26 mouse cellular contexts compared by ENCODE assay signal in the genomic region with DNA sequence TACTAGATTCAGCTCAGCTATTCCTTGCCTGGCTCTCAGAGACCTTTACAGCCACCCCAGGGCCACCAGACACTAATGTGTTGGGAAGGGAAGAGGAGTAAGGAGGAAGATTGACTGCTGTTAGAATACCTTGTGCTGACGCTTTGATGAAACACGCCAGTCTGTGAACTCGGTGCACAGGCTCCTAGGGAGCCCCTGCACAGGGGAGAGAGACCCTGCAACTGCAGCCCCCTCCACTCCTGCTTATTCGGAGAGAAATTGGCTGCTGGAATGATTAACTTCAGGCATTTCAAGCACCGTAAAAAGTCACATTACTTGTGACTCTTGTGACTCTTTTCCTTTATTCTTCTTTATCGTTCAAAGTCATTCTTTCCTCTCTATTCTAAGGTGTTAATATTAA.
DNase-seq lines count a peak whose midpoint lies in the region; ATAC-seq and TF ChIP-seq lines count a peak whose summit lies in the region.
"Had no signal": no experiment of that assay in that cellular context is flagged by ENCODE, and none has a peak within 500 bp of the region (broad histone marks: within the 10 kb centered on the region; RNA-seq: fewer than 3 reads in every experiment).

No protein-coding gene starts in this region.

- H3K4me3 ChIP-seq in forebrain, embryonic 10.5 days: no peak overlapping the region
- no peak overlapping the region for H3K4me3 ChIP-seq in forebrain, embryonic 14.5 days (ENCODE audit: low read depth, low read length)
- H3K4me3 ChIP-seq in kidney, adult 2 months (ENCODE audit: insufficient read depth, low read depth, low read length): no peak overlapping the region
- H3K4me3 ChIP-seq in midbrain, embryonic 10.5 days: no peak overlapping the region
- H3K4me3 ChIP-seq in midbrain, embryonic 14.5 days (replicated peaks; ENCODE audit: low read depth, low read length): no peak overlapping the region
- H3K4me3 ChIP-seq in liver, embryonic 11.5 days (ENCODE audit: low read depth, low read length): no peak overlapping the region
- H3K4me3 ChIP-seq: embryonic facial prominence, embryonic 10.5 days; forebrain, embryonic 12.5 days; hindbrain, embryonic 15.5 days; layer of hippocampus, adult 2 months; liver, embryonic 13.5 days; lung, embryonic 15.5 days; midbrain, embryonic 12.5 days had no signal

- peak overlapping the region; percentile 20; the same call in 1 of the 2 replicates for H3K27ac ChIP-seq in forebrain, embryonic 10.5 days
- H3K27ac ChIP-seq in forebrain, embryonic 14.5 days (ENCODE audit: low read depth, low read length): no peak overlapping the region
- H3K27ac ChIP-seq in kidney, adult 2 months (ENCODE audit: insufficient read depth, low read depth, low read length): peak overlapping the region; percentile 69
- 0 out of 2 replicates have a peak overlapping the region, but pooled peaks have one; percentile 46 for H3K27ac ChIP-seq in midbrain, embryonic 10.5 days (replicated peaks)
- H3K27ac ChIP-seq in midbrain, embryonic 14.5 days (replicated peaks; ENCODE audit: low read depth, low read length): no peak overlapping the region
- no peak overlapping the region for H3K27ac ChIP-seq in liver, embryonic 11.5 days (ENCODE audit: low read depth, low read length)
- H3K27ac ChIP-seq: embryonic facial prominence, embryonic 10.5 days; forebrain, embryonic 12.5 days; hindbrain, embryonic 15.5 days; layer of hippocampus, adult 2 months; liver, embryonic 13.5 days; lung, embryonic 15.5 days; macrophage; midbrain, embryonic 12.5 days had no signal

- no peaks in the 10 kb centered on the region for H3K36me3 ChIP-seq in forebrain, embryonic 10.5 days (replicated peaks)
- no peaks in the 10 kb centered on the region for H3K36me3 ChIP-seq in forebrain, embryonic 14.5 days (ENCODE audit: control insufficient read depth, insufficient read depth, low read length)
- no peaks in the 10 kb centered on the region for H3K36me3 ChIP-seq in kidney, adult 2 months (ENCODE audit: control insufficient read depth, insufficient read depth, low read length)
- H3K36me3 ChIP-seq in midbrain, embryonic 10.5 days: no peaks in the 10 kb centered on the region
- H3K36me3 ChIP-seq in midbrain, embryonic 14.5 days (ENCODE audit: control insufficient read depth, insufficient read depth, low read length): no peaks in the 10 kb centered on the region
- H3K36me3 ChIP-seq in liver, embryonic 11.5 days (ENCODE audit: control insufficient read depth, insufficient read depth, low read length): no peaks in the 10 kb centered on the region
- H3K36me3 ChIP-seq: embryonic facial prominence, embryonic 10.5 days; forebrain, embryonic 12.5 days; hindbrain, embryonic 15.5 days; liver, embryonic 13.5 days; lung, embryonic 15.5 days; midbrain, embryonic 12.5 days had no signal

- peaks cover 49% of the 10 kb centered on the region for H3K4me1 ChIP-seq in forebrain, embryonic 10.5 days
- peaks cover 18% of the 10 kb centered on the region; the same call in 1 of the 2 replicates for H3K4me1 ChIP-seq in forebrain, embryonic 14.5 days (ENCODE audit: control insufficient read depth, insufficient read depth, low read length)
- H3K4me1 ChIP-seq in kidney, adult 2 months (ENCODE audit: control insufficient read depth, insufficient read depth, low read length): peaks cover 9% of the 10 kb centered on the region
- peaks cover 43% of the 10 kb centered on the region for H3K4me1 ChIP-seq in midbrain, embryonic 10.5 days
- H3K4me1 ChIP-seq in midbrain, embryonic 14.5 days (ENCODE audit: control insufficient read depth, insufficient read depth, low read length): peaks cover 27% of the 10 kb centered on the region
- H3K4me1 ChIP-seq in liver, embryonic 11.5 days (replicated peaks; ENCODE audit: control insufficient read depth, insufficient read depth, low read length): no peaks in the 10 kb centered on the region
- H3K4me1 ChIP-seq: liver, embryonic 13.5 days had no signal

- no peaks in the 10 kb centered on the region for H3K27me3 ChIP-seq in forebrain, embryonic 10.5 days (ENCODE audit: poor library complexity, severe bottlenecking)
- H3K27me3 ChIP-seq in forebrain, embryonic 14.5 days (replicated peaks; ENCODE audit: control insufficient read depth, insufficient read depth, low read length): no peaks in the 10 kb centered on the region
- H3K27me3 ChIP-seq in kidney, adult 2 months (replicated peaks; ENCODE audit: control insufficient read depth, insufficient read depth, low read length): no peaks in the 10 kb centered on the region
- H3K27me3 ChIP-seq in midbrain, embryonic 10.5 days (ENCODE audit: low read depth, poor library complexity, severe bottlenecking): no peaks in the 10 kb centered on the region
- no peaks in the 10 kb centered on the region for H3K27me3 ChIP-seq in midbrain, embryonic 14.5 days (ENCODE audit: control insufficient read depth, insufficient read depth, low read length)
- H3K27me3 ChIP-seq in liver, embryonic 11.5 days (replicated peaks; ENCODE audit: control insufficient read depth, insufficient read depth, low read length): no peaks in the 10 kb centered on the region
- H3K27me3 ChIP-seq: forebrain, embryonic 12.5 days; hindbrain, embryonic 15.5 days; liver, embryonic 13.5 days; lung, embryonic 15.5 days; midbrain, embryonic 12.5 days; Patski had no signal

- no peak overlapping the region for H3K9ac ChIP-seq in forebrain, embryonic 14.5 days (ENCODE audit: low read length)
- H3K9ac ChIP-seq in midbrain, embryonic 14.5 days (replicated peaks; ENCODE audit: low read length): no peak overlapping the region
- H3K9ac ChIP-seq in liver, embryonic 11.5 days (ENCODE audit: low read depth, low read length): no peak overlapping the region
- H3K9ac ChIP-seq: forebrain, embryonic 12.5 days; hindbrain, embryonic 15.5 days; liver, embryonic 13.5 days; lung, embryonic 15.5 days; midbrain, embryonic 12.5 days had no signal

- no peaks in the 10 kb centered on the region for H3K9me3 ChIP-seq in forebrain, embryonic 10.5 days
- no peaks in the 10 kb centered on the region for H3K9me3 ChIP-seq in forebrain, embryonic 14.5 days (replicated peaks; ENCODE audit: control insufficient read depth, low read length)
- H3K9me3 ChIP-seq in midbrain, embryonic 10.5 days (replicated peaks): no peaks in the 10 kb centered on the region
- no peaks in the 10 kb centered on the region for H3K9me3 ChIP-seq in midbrain, embryonic 14.5 days (ENCODE audit: control insufficient read depth, low read length)
- no peaks in the 10 kb centered on the region for H3K9me3 ChIP-seq in liver, embryonic 11.5 days (ENCODE audit: control insufficient read depth, low read length)
- H3K9me3 ChIP-seq: embryonic facial prominence, embryonic 10.5 days; forebrain, embryonic 12.5 days; hindbrain, embryonic 15.5 days; liver, embryonic 13.5 days; lung, embryonic 15.5 days; midbrain, embryonic 12.5 days had no signal

- no peak for DNase-seq in forebrain, embryonic 10.5 days (ENCODE audit: extremely low spot score, low spot score)
- DNase-seq in forebrain, embryonic 14.5 days (ENCODE audit: low spot score): no peak
- DNase-seq in kidney, adult 2 months: no peak
- DNase-seq in kidney, postnatal 4 days: no peak
- DNase-seq in midbrain, embryonic 10.5 days (ENCODE audit: low spot score): no peak
- no peak for DNase-seq in midbrain, embryonic 14.5 days
- DNase-seq in liver, embryonic 11.5 days (ENCODE audit: low spot score): no peak
- DNase-seq in spleen, adult 18-20 months: no peak
- DNase-seq: adrenal gland, postnatal 10 days; cerebellum, adult 9-10 months; gastrocnemius, postnatal 10 days; heart, adult 11 months; heart, postnatal 14 days; kidney, adult 8-10 months; layer of hippocampus, postnatal 36 days; liver, embryonic 13.5 days; right cerebral cortex, adult 18-20 months; thymus, postnatal 14 days had no signal

- H3K4me2 ChIP-seq in forebrain, embryonic 14.5 days (ENCODE audit: low read length): no peak overlapping the region
- no peak overlapping the region for H3K4me2 ChIP-seq in midbrain, embryonic 14.5 days (ENCODE audit: low read length)
- H3K4me2 ChIP-seq in liver, embryonic 11.5 days: no peak overlapping the region
- H3K4me2 ChIP-seq: forebrain, embryonic 12.5 days; hindbrain, embryonic 15.5 days; liver, embryonic 13.5 days; lung, embryonic 15.5 days; midbrain, embryonic 12.5 days had no signal

- no peak for ATAC-seq in forebrain, embryonic 14.5 days
- no peak for ATAC-seq in midbrain, embryonic 14.5 days (ENCODE audit: low FRiP score, low TSS enrichment)
- ATAC-seq in liver, embryonic 11.5 days (replicated peaks; ENCODE audit: low FRiP score): no peak
- ATAC-seq: Patski had no signal

- no peak for TF ChIP-seq POLR2A in kidney, adult 2 months (IDR thresholded peaks at IDR 0.05; ENCODE audit: low read depth, low read length)

- WGBS in forebrain, embryonic 10.5 days: 75% methylated on average over 6 of the region's 6 CpGs
- WGBS in forebrain, embryonic 14.5 days: 66% methylated on average over 6 of the region's 6 CpGs
- 33% methylated on average over 6 of the region's 6 CpGs for WGBS in kidney, adult 2 months
- 75% methylated on average over 6 of the region's 6 CpGs for WGBS in midbrain, embryonic 10.5 days
- WGBS in midbrain, embryonic 14.5 days: 48% methylated on average over 6 of the region's 6 CpGs
- 70% methylated on average over 6 of the region's 6 CpGs for WGBS in liver, embryonic 11.5 days

- TF ChIP-seq CTCF in kidney, adult 2 months (conservative IDR thresholded peaks at IDR 0.05; ENCODE audit: insufficient read depth, insufficient read length, low read depth, low read length): no peak

Comparison
In these comparisons a context has a peak if more than half of its experiments do, and no peak if none do; other contexts are left out.
1. H3K27ac ChIP-seq: peak in forebrain, embryonic 10.5 days (single experiment), kidney, adult 2 months (single experiment) and midbrain, embryonic 10.5 days (single experiment); none in forebrain, embryonic 14.5 days (single experiment), midbrain, embryonic 14.5 days (single experiment) and liver, embryonic 11.5 days (single experiment).